Mouse (Mus musculus) liver, embryonic 14.5 days (tissue): ENCODE data around the gene Sapcd2. TPM values are rescaled to one million over a fixed set of nuclear protein-coding genes. Genes with fewer than 3 reads are reported as not detected.

Experiments
- ATAC-seq: fragments of 200-750 bp; cut with Nextera tagmentation; 2 replicates; pipeline ENCODE4 v1.8.0; 2017; ENCODE audit warnings: moderate number of reproducible peaks, mild to moderate bottlenecking, moderate library complexity; ENCODE audit not compliant: insufficient read depth
- DNase-seq, 3 experiments: peaks; one replicate each; pipeline ENCODE4 v3.0.0-alpha.2; 2012 to 2013; ENCODE audit warnings: low read depth in 3 of 3, low spot score in 3 of 3
- H3K27ac ChIP-seq: fragments of 300-500 bp; sonication (generic); 2 replicates; pipeline ENCODE4 v1.5.1; 2014; ENCODE audit warnings: moderate library complexity, mild to moderate bottlenecking, control low read depth, inconsistent platforms
- H3K27me3 ChIP-seq: fragments of 300-500 bp; sonication (generic); 2 replicates; pipeline ENCODE4 v1.6.1; 2014; ENCODE audit warnings: mild to moderate bottlenecking, low read length, moderate library complexity; ENCODE audit not compliant: control insufficient read depth, insufficient read depth
- H3K36me3 ChIP-seq: fragments of 300-500 bp; sonication (generic); replicated peaks from 2 replicates; pipeline ENCODE4 v1.6.1; 2014; ENCODE audit warnings: low read depth; ENCODE audit not compliant: control insufficient read depth, insufficient read depth
- H3K4me1 ChIP-seq, 2 experiments: fragments of 200-500 bp in 1 of 2; fragments of 300-500 bp in 1 of 2; sonication (generic) in 1 of 2; replicated peaks; 2 replicates each; pipeline ENCODE4 v1.6.1; 2012 to 2014; ENCODE audit warnings: antibody characterized with exemption in 1 of 2, inconsistent platforms in 1 of 2, low read length in 1 of 2; ENCODE audit not compliant: control insufficient read depth in 2 of 2, insufficient read depth in 2 of 2
- H3K4me2 ChIP-seq: fragments of 300-500 bp; sonication (generic); 2 replicates; pipeline ENCODE4 v1.6.1; 2014; ENCODE audit warnings: low read depth, mild to moderate bottlenecking, control low read depth, moderate library complexity
- H3K4me3 ChIP-seq, 2 experiments: fragments of 200-500 bp in 1 of 2; fragments of 300-500 bp in 1 of 2; sonication (generic) in 1 of 2; 2 replicates each; pipeline ENCODE4 v1.5.1; 2012 to 2014; ENCODE audit warnings: low read depth in 2 of 2, low read length in 2 of 2, mild to moderate bottlenecking in 2 of 2, control low read depth in 1 of 2, inconsistent platforms in 1 of 2, moderate library complexity in 1 of 2; ENCODE audit not compliant: insufficient read depth in 1 of 2
- H3K9ac ChIP-seq: fragments of 300-500 bp; sonication (generic); replicated peaks from 2 replicates; pipeline ENCODE4 v1.6.1; 2014; ENCODE audit warnings: mild to moderate bottlenecking, control low read depth, moderate library complexity
- H3K9me3 ChIP-seq: fragments of 300-500 bp; sonication (generic); 2 replicates; pipeline ENCODE4 v1.6.1; 2016; ENCODE audit warnings: low read length, mixed read lengths; ENCODE audit not compliant: control insufficient read depth
- CTCF ChIP-seq: IDR thresholded peaks from 2 replicates; pipeline ENCODE4 v1.5.1; 2016; ENCODE audit warnings: antibody characterized with exemption, low read depth, control low read depth
- EP300 ChIP-seq: IDR thresholded peaks from 2 replicates; pipeline ENCODE4 v1.6.1; 2016; ENCODE audit warnings: antibody characterized with exemption, low read depth
- WGBS: fragments of 180-500 bp; shearing (Covaris S2); extraction: QIAGEN DNeasy Blood & Tissue Kit; methylation state at CpG from one replicate; pipeline ENCODE4 v1.1.7; 2014; ENCODE audit not compliant: insufficient replicate concordance; 5-methylcytosine and 5-hydroxymethylcytosine counted together
- polyA plus RNA-seq, 2 experiments: library from polyadenylated mRNA; depleted of rRNA in 1 of 2; stranded (reverse) in 1 of 2; unstranded in 1 of 2; fragments of >200 nt; fragmentation: Nextera tagmentation in 1 of 2; extraction: Ambion mirVana in 1 of 2; gene quantifications; 2 replicates each; pipeline versions ENCODE4 v1.2.1 to v1.2.3; 2012 to 2014

Gene Sapcd2
- polyA plus RNA-seq, 2 experiments = 17.9 to 20.1 TPM

DNA sequence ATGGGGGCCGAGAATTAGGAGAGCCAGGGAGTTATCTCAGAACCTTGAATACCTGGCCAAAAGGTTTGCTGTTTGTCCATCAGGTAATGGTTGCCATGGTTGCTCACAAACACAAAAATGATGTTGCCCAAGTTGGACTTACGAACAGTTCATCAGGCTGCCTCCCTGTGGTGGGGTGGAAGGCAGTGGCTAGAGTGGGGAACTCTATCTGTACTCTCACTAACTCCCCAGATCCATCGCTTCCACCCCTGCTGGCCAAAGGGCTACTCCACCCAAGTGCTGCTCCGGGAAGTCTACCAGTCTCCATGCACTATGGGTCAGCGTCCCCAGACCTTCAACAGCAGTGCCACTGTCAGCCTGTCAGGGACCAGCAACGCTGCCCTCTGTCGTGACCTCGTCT, 26.9 kb downstream of the Sapcd2 start, which contains the start of gene Npdc1:
TSS of gene Npdc1 (plus strand) at position 301 of the 400 bp plus-strand sequence.
- ATAC-seq = no peak
- no peak within 1 kb of the TSS for H3K4me3 ChIP-seq
- TF ChIP-seq CTCF (no peak), EP300 (no peak)
- H3K4me1 ChIP-seq = no peaks in the 10 kb centered on the region; a peak in 1 of 4 replicates
- H3K9ac ChIP-seq = no peak within 1 kb of the TSS
- no peak within 1 kb of the TSS for H3K27ac ChIP-seq
- no peak for DNase-seq
- no peak within 1 kb of the TSS for H3K4me2 ChIP-seq
- WGBS = 36% methylated on average over 8 of the region's 8 CpGs
- H3K36me3 ChIP-seq = no peaks in the 10 kb centered on the region
- no peaks in the 10 kb centered on the region for H3K9me3 ChIP-seq
- peaks cover 82% of the 10 kb centered on the region for H3K27me3 ChIP-seq

DNA sequence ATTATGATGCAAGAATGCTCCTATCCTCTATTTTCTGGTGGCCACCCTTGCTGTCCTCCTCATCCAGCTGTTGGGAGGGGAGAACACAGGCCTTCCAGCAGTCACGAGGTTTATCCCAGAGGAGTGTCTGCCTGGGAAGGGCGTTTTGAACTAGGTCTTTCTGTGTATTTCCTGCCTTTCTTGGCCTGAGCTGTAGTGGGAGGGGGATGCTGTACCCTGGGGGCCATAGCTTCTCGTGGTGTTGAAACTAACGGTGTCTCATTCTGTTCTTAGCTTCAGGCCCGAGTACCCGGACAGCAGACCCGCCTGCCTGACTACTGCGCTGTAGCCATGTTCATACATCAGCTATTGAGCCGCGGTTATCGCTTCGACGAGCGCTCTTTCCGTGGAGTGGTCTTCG, 28.2 kb downstream of the Sapcd2 start:
- Histone ChIP-seq H3K9me3 (no peaks in the 10 kb centered on the region), H3K4me1 (no peaks in the 10 kb centered on the region; a peak in 1 of 4 replicates), H3K9ac (no peak overlapping the region), H3K27ac (no peak overlapping the region), H3K4me3 (no peak overlapping the region), H3K36me3 (no peaks in the 10 kb centered on the region), H3K27me3 (peaks cover 81% of the 10 kb centered on the region), H3K4me2 (no peak overlapping the region)
- ATAC-seq (no peak), DNase-seq (no peak)
- WGBS = 21% methylated on average over 16 of the region's 16 CpGs
- TF ChIP-seq CTCF = no peak
- TF ChIP-seq EP300 = no peak

GRCm38 (mm10) chr2:25400764-25401163, 28.6 kb downstream of the Sapcd2 start:
- H3K4me2 ChIP-seq = no peak overlapping the region
- no peaks in the 10 kb centered on the region for H3K9me3 ChIP-seq
- H3K4me3 ChIP-seq = no peak overlapping the region
- H3K9ac ChIP-seq = no peak overlapping the region
- peak in 1 of 3 experiments; percentile 28 for DNase-seq
- no peaks in the 10 kb centered on the region; a peak in 1 of 4 replicates for H3K4me1 ChIP-seq
- no peaks in the 10 kb centered on the region for H3K36me3 ChIP-seq
- H3K27me3 ChIP-seq = peaks cover 76% of the 10 kb centered on the region
- peak; percentile 76 for TF ChIP-seq CTCF
- TF ChIP-seq EP300 = no peak
- ATAC-seq = no peak
- 4% methylated on average over 17 of the region's 17 CpGs for WGBS
- H3K27ac ChIP-seq = no peak overlapping the region

- Histone ChIP-seq H3K4me2 (peak overlapping the region; percentile 40), H3K9ac (no peak overlapping the region), H3K36me3 (no peaks in the 10 kb centered on the region), H3K27me3 (peaks cover 60% of the 10 kb centered on the region), H3K27ac (no peak overlapping the region), H3K9me3 (no peaks in the 10 kb centered on the region), H3K4me1 (no peaks in the 10 kb centered on the region), H3K4me3 (no peak overlapping the region; a peak in 1 of 4 replicates)
- WGBS = under 1% methylated on average over 13 of the region's 13 CpGs
- ATAC-seq (no peak), DNase-seq (peak; percentile 73 to 76 (median 73))
- TF ChIP-seq EP300 (no peak), CTCF (peak; percentile 86)
Measured at GRCm38 (mm10) chr2:25402377-25402971, 30.4 kb downstream of the Sapcd2 start.

- H3K4me2 ChIP-seq = peak overlapping the region; percentile 40
- 3% methylated on average over 53 of the region's 54 CpGs for WGBS
- H3K27ac ChIP-seq = no peak overlapping the region
- TF ChIP-seq EP300 (no peak), CTCF (no peak)
- H3K27me3 ChIP-seq = peaks cover 57% of the 10 kb centered on the region
- no peaks in the 10 kb centered on the region for H3K4me1 ChIP-seq
- DNase-seq (no peak), ATAC-seq (no peak)
- H3K4me3 ChIP-seq = peak overlapping the region; percentile 15 to 18; a peak in 3 of 4 replicates
- H3K9ac ChIP-seq = no peak overlapping the region
- H3K9me3 ChIP-seq = no peaks in the 10 kb centered on the region
- no peaks in the 10 kb centered on the region for H3K36me3 ChIP-seq
Measured at GRCm38 (mm10) chr2:25402972-25403601, 31.0 kb downstream of the Sapcd2 start.
